Mouse (Mus musculus): ENCODE measurements at regions not wholly inside any gene's neighbourhood (a gene's known extent, or its start where the extent isn't known, plus 50 kb on each side); places are given as distances from the start of the nearest gene placed in this dataset.
A peak's percentile ranks its signal among the peaks of the same experiment; 100 is the strongest.

DNA sequence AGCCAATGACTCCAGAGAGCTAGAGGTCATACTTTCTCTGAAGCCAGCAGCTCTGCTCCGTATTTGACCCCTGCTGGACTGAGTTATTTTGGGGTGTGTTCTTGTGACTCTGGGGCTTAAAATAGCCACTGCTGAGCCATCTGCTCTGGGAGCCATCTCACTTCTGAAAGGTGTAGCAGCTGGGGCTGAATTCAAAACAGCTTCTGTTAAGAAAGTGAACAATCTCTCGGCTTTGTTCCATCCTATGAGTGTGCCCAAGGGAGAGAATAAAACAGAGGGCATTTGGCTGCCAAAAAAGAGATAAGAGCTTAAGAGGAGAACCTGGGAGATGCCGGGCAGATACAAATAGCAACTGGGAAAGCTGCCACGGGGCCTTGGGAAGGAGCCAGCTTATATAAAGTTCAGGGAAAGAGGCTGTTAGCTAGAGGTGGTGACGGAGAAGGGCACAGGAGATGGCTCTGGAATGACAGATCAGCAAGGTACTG is 611.7 kb upstream of the Castor2 start:
- DNase-seq = peak; percentile 1 to 4

GRCm38 (mm10) chr5:133482291-133483086 is 617.0 kb upstream of the Castor2 start:
- DNase-seq = no peak

DNA sequence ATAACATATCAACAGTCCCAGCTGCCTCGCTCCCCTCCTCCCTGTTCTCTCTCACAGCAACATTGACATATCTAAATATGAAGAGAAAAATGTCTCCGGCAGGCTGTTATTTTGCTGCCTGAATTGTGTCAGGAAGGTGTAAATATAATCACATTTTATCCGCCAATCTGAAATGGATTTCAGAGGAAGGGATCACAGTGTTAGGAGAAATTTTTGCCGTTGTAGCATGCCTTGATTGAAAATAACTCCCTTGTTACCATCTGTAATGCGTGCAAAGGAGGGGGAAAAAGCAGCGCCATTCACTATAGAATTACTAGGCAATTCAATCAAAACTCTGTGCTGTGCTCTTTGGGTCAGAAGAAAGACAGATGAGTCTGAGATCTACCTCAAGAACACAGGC is 620.3 kb upstream of the Castor2 start:
- no peak for DNase-seq

GRCm38 (mm10) chr5:133453349-133454049 is 646.0 kb upstream of the Castor2 start:
- no peak for DNase-seq

DNA sequence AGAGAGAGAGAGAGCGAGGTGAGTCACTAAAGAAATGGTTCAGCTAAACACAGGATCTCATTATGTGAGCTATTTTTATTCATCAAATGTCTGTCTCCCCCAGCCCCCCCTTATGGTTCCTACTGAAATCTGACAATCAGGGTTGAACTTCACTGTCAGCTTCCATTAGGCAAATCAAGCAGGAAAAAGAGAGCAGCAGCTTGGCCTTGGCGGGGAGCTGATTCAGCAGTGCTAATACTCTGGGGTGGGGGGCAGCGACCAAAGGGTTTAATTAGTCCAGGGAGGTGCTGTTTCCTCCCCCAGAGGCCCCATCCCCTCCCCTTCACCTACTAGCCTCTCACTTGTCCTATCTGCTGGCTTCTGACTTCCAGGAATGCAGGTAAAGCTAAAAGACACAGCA is 649.6 kb upstream of the Castor2 start:
- DNase-seq = no peak

GRCm38 (mm10) chr5:133400826-133401225 is 698.7 kb upstream of the Castor2 start:
- DNase-seq = no peak

GRCm38 (mm10) chr5:133389896-133390295 is 709.6 kb upstream of the Castor2 start:
- no peak for DNase-seq

- no peak for DNase-seq
Measured at GRCm38 (mm10) chr5:133389023-133389840, 710.3 kb upstream of the Castor2 start.

DNA sequence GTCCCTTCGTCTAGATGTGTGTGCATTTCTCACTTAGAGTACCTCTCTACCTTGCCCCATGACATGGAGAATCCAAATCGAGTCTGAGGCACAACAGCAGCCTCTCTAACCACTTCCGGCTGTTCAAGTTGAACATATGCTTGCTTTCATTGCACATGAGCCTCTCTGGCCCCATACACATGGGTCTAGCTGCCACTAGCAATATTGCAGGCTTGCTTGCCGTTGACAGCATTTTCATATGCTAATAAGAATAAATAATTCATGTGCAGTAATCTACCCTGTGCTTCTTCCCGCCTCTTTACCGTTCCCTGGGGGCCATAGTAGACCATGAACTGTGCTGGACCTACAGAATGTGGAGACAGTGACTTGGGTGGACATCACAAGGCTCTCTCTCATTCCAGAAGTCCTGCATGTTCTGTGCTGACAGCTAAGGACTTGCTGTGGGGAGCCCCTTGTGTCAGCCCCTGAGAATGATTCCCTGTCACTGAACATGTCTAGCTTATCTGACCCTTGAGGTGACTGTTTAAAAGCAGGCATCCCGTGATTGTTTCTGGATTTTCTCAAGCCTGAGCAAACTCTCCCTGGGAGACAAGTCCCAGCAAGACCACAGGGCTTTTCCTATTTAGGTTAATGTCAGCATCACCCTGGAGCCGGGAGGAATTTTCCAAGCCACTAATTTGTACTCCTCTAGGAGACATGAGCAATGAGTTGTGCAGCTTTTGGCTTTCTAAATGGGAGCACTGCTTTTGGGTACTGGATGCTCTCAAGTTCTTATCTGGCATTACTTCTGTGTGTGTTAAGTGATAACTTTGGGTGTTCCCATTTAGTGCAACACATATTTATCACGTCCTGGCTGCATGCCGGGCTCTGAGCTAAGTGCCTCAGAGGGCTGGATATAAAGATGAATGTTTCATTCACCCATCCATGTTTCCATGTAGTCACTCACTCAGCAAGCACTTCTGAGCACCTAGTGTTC is 713.8 kb upstream of the Castor2 start:
- DNase-seq = no peak

GRCm38 (mm10) chr5:133365771-133366170 is 733.7 kb upstream of the Castor2 start:
- DNase-seq = no peak

DNA sequence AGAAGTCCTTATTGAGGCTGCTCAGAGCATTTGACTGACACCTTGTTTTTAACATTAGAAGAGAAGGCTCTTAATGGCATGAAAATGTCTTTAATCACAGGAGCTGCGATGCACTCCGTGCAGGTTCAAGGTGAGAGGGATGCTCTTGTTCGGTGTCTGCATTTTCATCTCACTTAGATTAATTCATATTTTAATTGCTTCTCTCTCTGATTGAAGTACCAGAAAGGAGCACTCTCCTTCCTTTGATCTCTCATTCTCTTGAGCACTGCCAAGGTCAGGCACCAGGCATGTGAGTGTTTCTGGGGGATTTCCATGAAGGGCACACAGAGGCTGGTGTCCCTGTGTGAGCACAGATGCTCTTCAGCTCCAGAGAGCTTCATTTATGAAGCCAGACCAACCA is 752.0 kb upstream of the Castor2 start:
- no peak for DNase-seq

- no peak for DNase-seq
Measured at GRCm38 (mm10) chr5:133341973-133342372, 757.5 kb upstream of the Castor2 start.

GRCm38 (mm10) chr5:133320626-133321025 is 777.5 kb upstream of the Auts2 start:
- DNase-seq = no peak

GRCm38 (mm10) chr5:133320206-133320605 is 777.1 kb upstream of the Auts2 start:
- no peak for DNase-seq

DNA sequence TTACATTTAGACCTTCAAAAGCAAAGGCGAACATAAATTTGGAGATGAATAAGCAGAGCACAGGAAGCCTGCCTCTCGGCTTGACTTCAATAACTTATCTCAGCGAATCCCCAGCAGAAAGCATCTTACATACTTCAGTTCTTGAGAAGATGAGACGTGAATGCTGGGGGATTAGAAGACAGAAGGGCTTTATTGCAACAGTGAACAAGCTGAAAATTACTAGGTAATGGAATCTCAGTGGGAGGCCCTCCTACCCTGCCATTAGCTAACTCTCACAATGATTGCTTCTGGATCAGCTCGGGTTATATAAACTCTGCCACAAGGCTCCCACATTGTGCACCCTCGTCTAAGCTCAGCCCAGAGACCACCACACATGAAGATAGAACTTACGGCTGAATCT is 770.9 kb upstream of the Auts2 start:
- DNase-seq = no peak

- DNase-seq = no peak
Measured at GRCm38 (mm10) chr5:133310979-133311890, 768.1 kb upstream of the Auts2 start.

- peak; percentile 8 to 21 for DNase-seq
Measured at GRCm38 (mm10) chr5:133267887-133268286, 724.7 kb upstream of the Auts2 start.

DNA sequence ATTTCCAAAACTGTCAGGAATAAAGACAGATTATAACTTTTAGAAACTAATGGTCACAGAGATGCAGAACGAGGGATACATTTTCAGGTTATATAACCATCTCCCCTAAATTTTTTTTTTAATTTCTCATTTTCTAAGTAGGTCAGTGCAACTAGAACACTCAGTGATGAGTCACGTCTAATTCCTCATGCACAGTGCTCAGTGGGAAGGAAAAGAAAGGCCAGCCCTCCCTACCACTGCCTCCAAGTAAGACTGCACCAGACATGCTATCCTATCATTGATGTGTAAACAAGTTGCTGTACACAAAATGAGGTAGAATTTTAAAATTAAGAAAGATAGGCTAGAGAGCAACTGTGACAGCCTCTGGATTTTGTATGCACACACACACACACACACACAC is 724.2 kb upstream of the Auts2 start:
- DNase-seq = no peak

DNA sequence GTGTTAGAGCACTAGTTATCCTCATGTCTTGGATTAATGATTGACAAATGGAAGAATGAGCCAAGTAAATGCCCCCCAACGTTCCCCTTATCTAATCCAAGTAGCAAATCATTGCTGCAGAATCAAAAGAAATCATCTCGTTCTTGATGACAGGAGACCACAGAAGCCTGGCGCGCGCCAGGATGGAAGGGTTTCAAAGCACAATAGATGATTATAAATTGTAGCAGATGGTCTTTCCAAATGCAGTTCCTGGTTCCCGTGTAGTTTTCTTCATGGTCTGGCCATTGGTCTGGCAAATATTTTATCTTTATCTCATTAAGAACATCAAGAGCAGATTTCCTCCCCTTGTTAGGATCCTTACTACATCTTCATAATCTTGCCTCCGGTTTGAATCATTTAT is 721.8 kb upstream of the Auts2 start:
- DNase-seq = no peak

DNA sequence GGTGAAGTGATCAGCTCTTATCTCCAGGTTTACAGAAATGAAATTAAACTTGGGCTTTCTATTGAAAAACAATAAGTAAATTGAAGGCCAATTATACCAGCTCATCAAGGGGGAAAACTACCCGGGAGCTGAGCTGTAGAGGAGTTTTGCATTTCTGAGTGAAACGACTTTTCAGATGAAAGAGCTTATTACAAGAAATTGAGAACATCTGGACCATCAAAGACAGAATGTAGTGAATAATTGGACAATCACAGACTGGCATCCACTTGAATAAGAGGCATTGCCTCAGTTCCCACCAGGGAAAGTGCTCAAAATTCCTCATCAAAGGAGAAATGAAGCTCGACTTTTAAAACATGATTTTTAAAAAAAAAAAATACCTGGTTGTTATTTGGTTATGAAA is 675.7 kb upstream of the Auts2 start:
- DNase-seq = no peak

DNA sequence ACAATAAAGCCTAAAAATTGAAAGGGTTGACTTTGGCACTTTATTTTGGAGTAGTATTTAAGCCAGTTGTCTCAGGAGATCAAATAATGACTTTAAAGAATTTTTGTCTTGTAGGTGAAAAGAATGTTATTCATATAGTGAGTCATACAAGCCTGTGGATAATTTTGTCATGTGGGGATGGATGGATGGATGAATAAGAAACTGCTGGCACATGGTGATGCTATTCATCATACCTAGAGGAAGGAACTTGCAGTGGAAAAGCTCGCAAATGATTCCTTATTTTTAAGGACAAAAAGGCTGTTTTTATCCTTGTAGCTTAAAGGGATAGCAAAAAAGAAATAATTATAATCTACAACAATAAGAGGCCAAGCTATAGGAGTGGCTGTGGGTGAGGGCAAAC is 655.4 kb upstream of the Auts2 start:
- DNase-seq = no peak
